Mouse (Mus musculus): Measurements from ENCODE around the gene Gatad2a. TPM values are rescaled to one million over a fixed set of nuclear protein-coding genes. Genes with fewer than 3 reads are reported as not detected.
A peak's percentile ranks its signal among the peaks of the same experiment; 100 is the strongest.

The Gatad2a gene
- polyA plus RNA-seq, 1 experiment from 2014 or later, result 46.9 TPM

GRCm38 (mm10) chr8:69978456-69978855, 17.7 kb downstream of the Gatad2a start:
- H3K4me3 ChIP-seq, result no peak overlapping the region
- H3K4me1 ChIP-seq (replicated peaks), result peaks cover 10% of the 10 kb centered on the region
- DNase-seq (ENCODE audit: low spot score), result no peak
- H3K27me3 ChIP-seq (ENCODE audit: insufficient read depth, poor library complexity, severe bottlenecking), result no peaks in the 10 kb centered on the region
- no peaks in the 10 kb centered on the region for H3K9me3 ChIP-seq
- H3K27ac ChIP-seq, result no peak overlapping the region
- WGBS, result 94% methylated on average over 4 of the region's 4 CpGs
- no peaks in the 10 kb centered on the region for H3K36me3 ChIP-seq

GRCm38 (mm10) chr8:69974806-69975205, 21.4 kb downstream of the Gatad2a start:
- peak overlapping the region; percentile 99 for H3K4me3 ChIP-seq
- WGBS, result 38% methylated on average over 5 of the region's 5 CpGs
- peaks cover 45% of the 10 kb centered on the region for H3K4me1 ChIP-seq (replicated peaks)
- H3K36me3 ChIP-seq, result peaks cover 4% of the 10 kb centered on the region
- H3K27ac ChIP-seq, result peak overlapping the region; percentile 97
- no peaks in the 10 kb centered on the region for H3K27me3 ChIP-seq (ENCODE audit: insufficient read depth, poor library complexity, severe bottlenecking)
- no peak for DNase-seq (ENCODE audit: low spot score)
- H3K9me3 ChIP-seq, result no peaks in the 10 kb centered on the region

GRCm38 (mm10) chr8:69974194-69974614, 22.0 kb downstream of the Gatad2a start:
- H3K27me3 ChIP-seq (ENCODE audit: insufficient read depth, poor library complexity, severe bottlenecking), result no peaks in the 10 kb centered on the region
- peak overlapping the region; percentile 97 for H3K27ac ChIP-seq
- no peaks in the 10 kb centered on the region for H3K9me3 ChIP-seq
- peak; percentile 96 for DNase-seq (ENCODE audit: low spot score)
- H3K4me3 ChIP-seq, result peak overlapping the region; percentile 99
- H3K36me3 ChIP-seq, result peaks cover 10% of the 10 kb centered on the region
- under 1% methylated on average over 50 of the region's 50 CpGs for WGBS
- H3K4me1 ChIP-seq (replicated peaks), result peaks cover 45% of the 10 kb centered on the region

GRCm38 (mm10) chr8:69973442-69974161, 22.6 kb downstream of the Gatad2a start:
- H3K27ac ChIP-seq, result peak overlapping the region; percentile 97
- WGBS, result under 1% methylated on average over 68 of the region's 68 CpGs
- H3K4me3 ChIP-seq, result peak overlapping the region; percentile 99
- H3K27me3 ChIP-seq (ENCODE audit: insufficient read depth, poor library complexity, severe bottlenecking), result no peaks in the 10 kb centered on the region
- H3K9me3 ChIP-seq, result no peaks in the 10 kb centered on the region
- peaks cover 45% of the 10 kb centered on the region for H3K4me1 ChIP-seq (replicated peaks)
- H3K36me3 ChIP-seq, result peaks cover 13% of the 10 kb centered on the region
- peak; percentile 69 for DNase-seq (ENCODE audit: low spot score)

- Histone ChIP-seq H3K9me3 (no peaks in the 10 kb centered on the region), H3K4me1 (replicated peaks) (peaks cover 45% of the 10 kb centered on the region), H3K36me3 (peaks cover 13% of the 10 kb centered on the region), H3K4me3 (peak overlapping the region; percentile 99), H3K27me3 (ENCODE audit: insufficient read depth, poor library complexity, severe bottlenecking) (no peaks in the 10 kb centered on the region), H3K27ac (peak overlapping the region; percentile 97)
- DNase-seq (ENCODE audit: low spot score), result no peak
- 17% methylated on average over 7 of the region's 7 CpGs for WGBS
Measured at GRCm38 (mm10) chr8:69973063-69973441, 23.1 kb downstream of the Gatad2a start.

GRCm38 (mm10) chr8:69970880-69971279, 25.3 kb downstream of the Gatad2a start:
- H3K9me3 ChIP-seq, result no peaks in the 10 kb centered on the region
- peak overlapping the region; percentile 28; the same call in 1 of the 2 replicates for H3K4me3 ChIP-seq
- H3K27ac ChIP-seq, result peak overlapping the region; percentile 31; the same call in 1 of the 2 replicates
- H3K27me3 ChIP-seq (ENCODE audit: insufficient read depth, poor library complexity, severe bottlenecking), result no peaks in the 10 kb centered on the region
- peaks cover 17% of the 10 kb centered on the region for H3K36me3 ChIP-seq
- DNase-seq (ENCODE audit: low spot score), result no peak
- WGBS, result 89% methylated on average over 2 of the region's 2 CpGs
- peaks cover 50% of the 10 kb centered on the region for H3K4me1 ChIP-seq (replicated peaks)

GRCm38 (mm10) chr8:69967291-69967933, 28.8 kb downstream of the Gatad2a start:
- WGBS, result 96% methylated on average over 4 of the region's 4 CpGs
- no peak overlapping the region for H3K4me3 ChIP-seq
- no peak for DNase-seq (ENCODE audit: low spot score)
- no peaks in the 10 kb centered on the region for H3K9me3 ChIP-seq
- no peak overlapping the region for H3K27ac ChIP-seq
- H3K27me3 ChIP-seq (ENCODE audit: insufficient read depth, poor library complexity, severe bottlenecking), result no peaks in the 10 kb centered on the region
- H3K36me3 ChIP-seq, result peaks cover 44% of the 10 kb centered on the region
- H3K4me1 ChIP-seq (replicated peaks), result peaks cover 31% of the 10 kb centered on the region

GRCm38 (mm10) chr8:69959241-69959640, 36.9 kb downstream of the Gatad2a start:
- Histone ChIP-seq H3K9me3 (no peaks in the 10 kb centered on the region), H3K27ac (no peak overlapping the region), H3K4me3 (no peak overlapping the region), H3K27me3 (ENCODE audit: insufficient read depth, poor library complexity, severe bottlenecking) (no peaks in the 10 kb centered on the region), H3K4me1 (replicated peaks) (peaks cover 24% of the 10 kb centered on the region), H3K36me3 (peaks cover 20% of the 10 kb centered on the region)
- no peak for DNase-seq (ENCODE audit: low spot score)

- H3K27me3 ChIP-seq (ENCODE audit: insufficient read depth, poor library complexity, severe bottlenecking), result no peaks in the 10 kb centered on the region
- peaks cover 24% of the 10 kb centered on the region for H3K4me1 ChIP-seq (replicated peaks)
- peaks cover 13% of the 10 kb centered on the region for H3K36me3 ChIP-seq
- H3K9me3 ChIP-seq, result no peaks in the 10 kb centered on the region
- no peak for DNase-seq (ENCODE audit: low spot score)
- H3K4me3 ChIP-seq, result no peak overlapping the region
- H3K27ac ChIP-seq, result no peak overlapping the region
Measured at GRCm38 (mm10) chr8:69957879-69958278, 38.3 kb downstream of the Gatad2a start.

GRCm38 (mm10) chr8:69957419-69957818, 38.8 kb downstream of the Gatad2a start:
- no peak overlapping the region for H3K27ac ChIP-seq

GRCm38 (mm10) chr8:69956651-69957050, 39.5 kb downstream of the Gatad2a start:
- Histone ChIP-seq H3K27ac (no peak overlapping the region), H3K36me3 (peaks cover 2% of the 10 kb centered on the region; the same call in 1 of the 2 replicates), H3K4me3 (no peak overlapping the region), H3K4me1 (replicated peaks) (peaks cover 24% of the 10 kb centered on the region), H3K27me3 (ENCODE audit: insufficient read depth, poor library complexity, severe bottlenecking) (no peaks in the 10 kb centered on the region), H3K9me3 (no peaks in the 10 kb centered on the region)
- DNase-seq (ENCODE audit: low spot score), result no peak
- WGBS, result 72% methylated on average over 2 of the region's 2 CpGs

More at GRCm38 (mm10) chr8:69957419-69957818, 38.8 kb downstream of the Gatad2a start:
- peaks cover 24% of the 10 kb centered on the region for H3K4me1 ChIP-seq (replicated peaks)
- H3K9me3 ChIP-seq, result no peaks in the 10 kb centered on the region
- H3K4me3 ChIP-seq, result no peak overlapping the region
- WGBS, result 81% methylated on average over 1 of the region's 1 CpGs
- no peaks in the 10 kb centered on the region for H3K27me3 ChIP-seq (ENCODE audit: insufficient read depth, poor library complexity, severe bottlenecking)
- peaks cover 9% of the 10 kb centered on the region for H3K36me3 ChIP-seq
- DNase-seq (ENCODE audit: low spot score), result no peak

GRCm38 (mm10) chr8:69954642-69955041, 41.5 kb downstream of the Gatad2a start:
- H3K36me3 ChIP-seq, result peaks cover 12% of the 10 kb centered on the region
- no peaks in the 10 kb centered on the region for H3K9me3 ChIP-seq
- H3K4me3 ChIP-seq, result no peak overlapping the region
- H3K27me3 ChIP-seq (ENCODE audit: insufficient read depth, poor library complexity, severe bottlenecking), result no peaks in the 10 kb centered on the region
- H3K4me1 ChIP-seq (replicated peaks), result peaks cover 24% of the 10 kb centered on the region
- 84% methylated on average over 1 of the region's 1 CpGs for WGBS
- no peak overlapping the region for H3K27ac ChIP-seq
- DNase-seq (ENCODE audit: low spot score), result no peak

- Histone ChIP-seq H3K27ac (no peak overlapping the region), H3K4me3 (no peak overlapping the region), H3K36me3 (peaks cover 17% of the 10 kb centered on the region), H3K27me3 (ENCODE audit: insufficient read depth, poor library complexity, severe bottlenecking) (no peaks in the 10 kb centered on the region), H3K4me1 (replicated peaks) (peaks cover 24% of the 10 kb centered on the region), H3K9me3 (no peaks in the 10 kb centered on the region)
- 86% methylated on average over 4 of the region's 4 CpGs for WGBS
- no peak for DNase-seq (ENCODE audit: low spot score)
Measured at GRCm38 (mm10) chr8:69954213-69954612, 42.0 kb downstream of the Gatad2a start.

All from hindbrain, embryonic 10.5 days (tissue).